Mouse (Mus musculus) heart, postnatal 0 days (tissue): ENCODE measurements around the gene 1700061G19Rik.

Experiments
- CTCF ChIP-seq: IDR thresholded peaks from 2 replicates; pipeline ENCODE4 v1.5.1; 2016; ENCODE audit warnings: antibody characterized with exemption, control low read depth, low read depth
- EP300 ChIP-seq: IDR thresholded peaks from 2 replicates; pipeline ENCODE4 v1.6.1; 2016; ENCODE audit warnings: antibody characterized with exemption, low read depth

- TF ChIP-seq CTCF: no peak
- TF ChIP-seq EP300: no peak
Measured at GRCm38 (mm10) chr17:56907887-56908286, 32.6 kb downstream of the 1700061G19Rik start.
